Mouse (Mus musculus) C2C12 (cell line): ENCODE results near the gene Nkx6-2.

ENCODE experiments used
- CEBPB ChIP-seq: IDR thresholded peaks from one replicate; pipeline ENCODE4 v1.6.1; 2011; ENCODE audit warnings: low read depth, mild to moderate bottlenecking, control low read depth, moderate library complexity
- CTCF ChIP-seq: IDR thresholded peaks from one replicate; pipeline ENCODE4 v1.5.1; 2011; ENCODE audit not compliant: control insufficient read depth, insufficient read depth, insufficient read length
- MAX ChIP-seq: IDR thresholded peaks from one replicate; pipeline ENCODE4 v1.6.1; 2011; ENCODE audit warnings: mild to moderate bottlenecking, control low read depth
- MYOD1 ChIP-seq: IDR thresholded peaks from one replicate; pipeline ENCODE4 v1.6.1; 2011; ENCODE audit warnings: low read depth; ENCODE audit not compliant: control insufficient read depth, insufficient read length
- MYOG ChIP-seq: IDR thresholded peaks from one replicate; pipeline ENCODE4 v1.6.1; 2011; ENCODE audit not compliant: control insufficient read depth, insufficient read length; ENCODE audit errors: extremely low read depth
- USF1 ChIP-seq: IDR thresholded peaks from one replicate; pipeline ENCODE4 v1.6.1; 2011; ENCODE audit warnings: low read depth, mild to moderate bottlenecking, control low read depth, moderate library complexity

- TF ChIP-seq CTCF, result no peak
- TF ChIP-seq CEBPB, result no peak
- no peak for TF ChIP-seq USF1
- TF ChIP-seq MYOG, result no peak
- no peak for TF ChIP-seq MAX
- no peak for TF ChIP-seq MYOD1
These were observed 1.5 kb downstream of the Nkx6-2 start for GRCm38 (mm10) chr7:139580851-139581775.
